Mouse (Mus musculus) myocyte (in vitro differentiated cells): ENCODE results near the gene Tmem247.

Source experiments
- E2F4 ChIP-seq: IDR thresholded peaks from one replicate; pipeline ENCODE4 v1.6.1; 2011; ENCODE audit warnings: mild to moderate bottlenecking, control low read depth, moderate library complexity; ENCODE audit not compliant: insufficient read depth
- MAX ChIP-seq: IDR thresholded peaks from one replicate; pipeline ENCODE4 v1.6.1; 2011; ENCODE audit warnings: low read depth, mild to moderate bottlenecking, control low read depth
- MYOD1 ChIP-seq, 3 experiments: IDR thresholded peaks; one replicate each; pipeline ENCODE4 v1.6.1; 2011; ENCODE audit warnings: control low read depth in 2 of 3, low read depth in 2 of 3, mild to moderate bottlenecking in 2 of 3, moderate library complexity in 1 of 3; ENCODE audit not compliant: insufficient read length in 2 of 3, control insufficient read depth in 1 of 3
- MYOG ChIP-seq, 3 experiments: IDR thresholded peaks; one replicate each; pipeline ENCODE4 v1.6.1; 2011; ENCODE audit warnings: control low read depth in 2 of 3, low read depth in 2 of 3, mild to moderate bottlenecking in 2 of 3; ENCODE audit not compliant: insufficient read length in 2 of 3, control insufficient read depth in 1 of 3, insufficient read depth in 1 of 3
- POLR2A ChIP-seq: IDR thresholded peaks from one replicate; pipeline ENCODE4 v1.6.1; 2011; ENCODE audit warnings: low read depth, mild to moderate bottlenecking, control low read depth, moderate library complexity; ENCODE audit not compliant: insufficient read length
- REST ChIP-seq: IDR thresholded peaks from one replicate; pipeline ENCODE4 v1.6.1; 2011; ENCODE audit warnings: mild to moderate bottlenecking, control low read depth, moderate library complexity; ENCODE audit not compliant: insufficient read depth, insufficient read length
- TCF12 ChIP-seq: IDR thresholded peaks from one replicate; pipeline ENCODE4 v1.6.1; 2011; ENCODE audit warnings: mild to moderate bottlenecking, control low read depth; ENCODE audit not compliant: poor library complexity, insufficient read depth, severe bottlenecking
- USF1 ChIP-seq: IDR thresholded peaks from one replicate; pipeline ENCODE4 v1.6.1; 2011; ENCODE audit warnings: low read depth, mild to moderate bottlenecking, control low read depth, moderate library complexity

DNA sequence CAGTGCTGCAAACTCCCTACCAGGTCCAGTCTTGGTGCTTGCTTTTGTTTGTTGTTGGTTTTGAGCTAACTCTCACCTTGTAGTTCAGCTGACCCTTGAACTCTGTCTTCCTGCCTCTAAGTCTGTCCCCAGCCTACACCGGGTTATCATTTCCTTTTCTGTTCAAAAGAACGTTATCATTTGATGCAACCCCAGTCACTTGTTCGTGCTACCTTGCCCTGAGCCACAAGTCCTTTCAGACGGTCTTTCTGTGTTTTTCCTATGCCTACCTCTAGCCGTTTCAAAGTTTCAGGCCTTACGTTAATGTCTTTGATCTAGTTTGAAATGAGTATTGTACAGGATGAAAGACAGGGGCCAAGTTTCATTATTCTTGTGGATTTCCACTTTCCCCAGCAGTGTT, 44.5 kb upstream of the Tmem247 start:
- TF ChIP-seq POLR2A (no peak), MYOD1 (IDR thresholded peaks at IDR 0.05; ENCODE audit: control insufficient read depth in 1 of 3, insufficient read length in 2 of 3, low read depth in 2 of 3) (no peak), E2F4 (no peak), REST (no peak), USF1 (no peak), TCF12 (no peak), MYOG (IDR thresholded peaks at IDR 0.05; ENCODE audit: control insufficient read depth in 1 of 3, insufficient read depth in 1 of 3, insufficient read length in 2 of 3, low read depth in 2 of 3) (no peak), MAX (no peak)
